19 mouse cellular contexts compared by ENCODE assay signal in the genomic region with DNA sequence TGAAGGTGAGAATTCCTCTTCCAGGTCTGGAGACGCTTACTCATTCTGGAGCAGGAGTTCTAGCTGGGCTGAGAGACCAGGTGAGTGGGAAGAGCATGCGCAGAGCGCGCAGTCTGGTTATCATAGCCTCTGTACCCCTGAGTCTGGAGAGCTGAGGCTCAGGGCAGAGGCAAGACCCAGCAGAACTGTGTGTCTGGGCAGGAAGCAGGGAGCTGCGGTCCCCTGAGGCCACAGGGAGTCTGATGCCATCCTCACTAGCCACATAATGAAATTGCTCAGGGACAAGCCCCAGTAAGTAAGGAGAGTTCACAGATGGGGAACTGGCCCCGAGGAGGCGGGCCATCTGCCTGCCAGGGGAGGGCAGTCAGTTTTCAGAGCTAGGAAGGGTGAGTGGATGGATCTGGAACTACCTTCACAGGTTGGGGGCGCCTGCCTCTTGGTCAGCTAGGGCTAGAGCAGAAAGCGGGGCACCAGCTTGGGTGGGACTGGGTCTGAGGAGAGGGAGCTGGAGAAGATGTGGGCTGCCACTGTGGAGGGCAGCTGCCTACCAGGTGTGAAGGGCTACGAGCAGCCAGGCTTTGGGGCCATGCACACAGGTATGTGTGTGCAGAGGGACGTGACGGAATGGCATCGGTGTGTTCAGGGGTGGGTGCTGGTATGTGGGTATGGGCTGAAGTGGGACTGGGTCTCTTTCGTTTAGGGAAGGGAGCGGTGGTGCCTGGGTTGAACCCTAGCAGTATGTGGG. TPM values are rescaled to one million over a fixed set of nuclear protein-coding genes. Genes with fewer than 3 reads are reported as not detected.
DNase-seq lines count a peak whose midpoint lies in the region; ATAC-seq and TF ChIP-seq lines count a peak whose summit lies in the region.
"Had no signal": no experiment of that assay in that cellular context is flagged by ENCODE, and none has a peak within 500 bp of the region (broad histone marks: within the 10 kb centered on the region; RNA-seq: fewer than 3 reads in every experiment).

Gene Slc6a12 (plus strand): TSS at position 51 of the 745 bp plus-strand sequence.

- H3K4me3 ChIP-seq in kidney, embryonic 15.5 days (replicated peaks) = no peak within 1 kb of the TSS
- peak within 1 kb of the TSS; percentile 50 for H3K4me3 ChIP-seq in megakaryocyte, embryonic 14.5 days (replicated peaks)
- H3K4me3 ChIP-seq in hindbrain, postnatal 0 days (ENCODE audit: low read length) = no peak within 1 kb of the TSS
- H3K4me3 ChIP-seq: intestine, embryonic 15.5 days; limb, embryonic 10.5 days; neural tube, embryonic 13.5 days had no signal

- 65% methylated on average over 15 of the region's 15 CpGs for WGBS in kidney, embryonic 15.5 days
- WGBS in hindbrain, postnatal 0 days = 80% methylated on average over 15 of the region's 15 CpGs

- no peaks in the 10 kb centered on the region for H3K9me3 ChIP-seq in kidney, embryonic 15.5 days (replicated peaks)
- no peaks in the 10 kb centered on the region for H3K9me3 ChIP-seq in megakaryocyte, embryonic 14.5 days
- no peaks in the 10 kb centered on the region for H3K9me3 ChIP-seq in hindbrain, postnatal 0 days (ENCODE audit: low read length)
- H3K9me3 ChIP-seq: intestine, embryonic 15.5 days; limb, embryonic 10.5 days; neural tube, embryonic 13.5 days had no signal

- peaks cover 35% of the 10 kb centered on the region for H3K4me1 ChIP-seq in kidney, embryonic 15.5 days
- H3K4me1 ChIP-seq in megakaryocyte, embryonic 14.5 days = peaks cover 44% of the 10 kb centered on the region
- no peaks in the 10 kb centered on the region for H3K4me1 ChIP-seq in hindbrain, postnatal 0 days (ENCODE audit: insufficient read depth, low read length)
- H3K4me1 ChIP-seq: intestine, embryonic 15.5 days had no signal

- H3K27me3 ChIP-seq in kidney, embryonic 15.5 days = peaks cover 4% of the 10 kb centered on the region; the same call in 1 of the 2 replicates
- peaks cover 42% of the 10 kb centered on the region for H3K27me3 ChIP-seq in megakaryocyte, embryonic 14.5 days (replicated peaks)
- H3K27me3 ChIP-seq in hindbrain, postnatal 0 days (ENCODE audit: insufficient read depth, low read length) = no peaks in the 10 kb centered on the region
- H3K27me3 ChIP-seq: intestine, embryonic 15.5 days had no signal

- H3K9ac ChIP-seq in kidney, embryonic 15.5 days = no peak within 1 kb of the TSS
- no peak within 1 kb of the TSS for H3K9ac ChIP-seq in hindbrain, postnatal 0 days (replicated peaks; ENCODE audit: low read length)
- H3K9ac ChIP-seq: intestine, embryonic 15.5 days; neural tube, embryonic 13.5 days had no signal

- H3K36me3 ChIP-seq in kidney, embryonic 15.5 days = no peaks in the 10 kb centered on the region
- H3K36me3 ChIP-seq in megakaryocyte, embryonic 14.5 days (replicated peaks; ENCODE audit: low read length) = no peaks in the 10 kb centered on the region
- H3K36me3 ChIP-seq in hindbrain, postnatal 0 days (ENCODE audit: insufficient read depth, low read length) = no peaks in the 10 kb centered on the region
- H3K36me3 ChIP-seq: intestine, embryonic 15.5 days; limb, embryonic 10.5 days; neural tube, embryonic 13.5 days had no signal

- H3K4me2 ChIP-seq in kidney, embryonic 15.5 days = peak within 1 kb of the TSS; percentile 38
- no peak within 1 kb of the TSS for H3K4me2 ChIP-seq in hindbrain, postnatal 0 days (ENCODE audit: low read depth, low read length)
- H3K4me2 ChIP-seq: intestine, embryonic 15.5 days; neural tube, embryonic 13.5 days had no signal

- ATAC-seq in kidney, embryonic 15.5 days (replicated peaks; ENCODE audit: low FRiP score) = peak; percentile 75
- peak; percentile 72 for ATAC-seq in hematopoietic stem cell, adult 5-6 weeks (replicated peaks in 1 of 2; ENCODE audit: insufficient read depth in 1 of 2, low FRiP score in 2 of 2, low TSS enrichment in 1 of 2, low read depth in 1 of 2, poor library complexity in 2 of 2, severe bottlenecking in 2 of 2)
- ATAC-seq in hindbrain, postnatal 0 days = no peak
- ATAC-seq: forebrain, embryonic 14.5 days; intestine, embryonic 15.5 days had no signal

- no peak for DNase-seq in kidney, adult 18-20 months
- peak; percentile 17 to 29 for DNase-seq in B cell, adult 2 months
- DNase-seq in right cerebral cortex, postnatal 10 days (ENCODE audit: low spot score in 2 of 2) = no peak
- DNase-seq in cerebellum, adult 11-12 months = no peak
- no peak for DNase-seq in hindbrain, postnatal 0 days (ENCODE audit: low spot score)
- DNase-seq: adrenal gland, postnatal 10 days; cerebellum, adult 8-10 months; gastrocnemius, postnatal 10 days; right cerebral cortex, adult 18-20 months; thymus, postnatal 36 days had no signal

- TF ChIP-seq CTCF in hindbrain, postnatal 0 days (IDR thresholded peaks at IDR 0.05; ENCODE audit: low read depth) = no peak

- peak within 1 kb of the TSS; percentile 50 for H3K27ac ChIP-seq in kidney, embryonic 15.5 days
- no peak within 1 kb of the TSS for H3K27ac ChIP-seq in hindbrain, postnatal 0 days
- H3K27ac ChIP-seq: intestine, embryonic 15.5 days; limb, embryonic 10.5 days; macrophage; neural tube, embryonic 13.5 days had no signal

RNA-seq across cellular contexts. Expression of gene Slc6a12, which starts in this region (rescaled TPM):
- polyA plus RNA-seq in kidney, embryonic 15.5 days (2015; fragmentation: Nextera tagmentation; extraction: Ambion mirVana) = 0.44 and 0.51 TPM in 2 replicates
- not detected in 2 replicates for total RNA-seq in hematopoietic stem cell, adult 5-6 weeks (2017)
- polyA plus RNA-seq in megakaryocyte, embryonic 14.5 days (2012; ENCODE audit: insufficient read depth, low replicate concordance) = not detected in 2 replicates
- total RNA-seq in hindbrain, postnatal 0 days (2014; rRNA removed) = 7.1 and 12.8 TPM in 2 replicates
- 5.7 and 5.9 TPM in 2 replicates for polyA plus RNA-seq in hindbrain, postnatal 0 days (2015; fragmentation: Nextera tagmentation; extraction: Ambion mirVana)
- polyA plus RNA-seq: heart, postnatal 0 days; macrophage had no signal

Comparison
In these comparisons a context has a peak if more than half of its experiments do, and no peak if none do; other contexts are left out.
1. Peak in ATAC-seq, H3K27ac ChIP-seq and H3K4me2 ChIP-seq in kidney, embryonic 15.5 days; RNA of the gene not detected or under 1 TPM.
2. Peak in ATAC-seq in hematopoietic stem cell, adult 5-6 weeks; RNA of the gene not detected or under 1 TPM.
3. DNase-seq: peak in B cell, adult 2 months (2 of 2); none in kidney, adult 18-20 months (single experiment), right cerebral cortex, postnatal 10 days (0 of 2), cerebellum, adult 11-12 months (single experiment) and hindbrain, postnatal 0 days (single experiment).